Mouse (Mus musculus) colon, adult 2 months (tissue): ENCODE data around the gene Dnajb7. TPM values are rescaled to one million over a fixed set of nuclear protein-coding genes. Genes with fewer than 3 reads are reported as not detected.

ENCODE experiments used
- polyA plus RNA-seq: library from polyadenylated mRNA; depleted of rRNA; stranded (reverse); fragments of >200 nt; gene quantifications from 2 replicates; pipeline ENCODE4 v1.2.3, GENCODE M21; 2012; rRNA removed

Dnajb7 gene
- 0.08 TPM in 2 replicates for polyA plus RNA-seq

DNA sequence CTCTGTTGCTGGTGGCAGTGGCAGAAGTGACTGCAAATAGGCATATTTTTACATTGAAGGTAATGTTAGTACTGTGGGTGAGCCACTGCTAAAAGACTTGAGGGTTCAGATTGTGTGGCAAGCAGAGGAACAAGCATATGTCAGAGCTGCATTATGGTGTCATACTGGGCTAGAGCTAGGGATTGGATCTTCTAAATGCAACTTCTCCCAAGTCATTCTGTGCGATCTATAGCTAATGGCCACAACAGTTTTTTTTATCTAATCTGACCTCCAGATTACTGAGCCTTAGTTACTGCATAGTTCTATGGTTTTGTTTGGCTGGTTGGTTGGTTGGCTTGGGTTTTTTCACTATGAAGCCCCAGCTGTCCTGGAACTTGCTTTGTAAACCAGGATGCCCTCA lies at the start of gene Dnajb7:
Gene Dnajb7 (minus strand): TSS at position 101 of the 400 bp plus-strand sequence.

DNA sequence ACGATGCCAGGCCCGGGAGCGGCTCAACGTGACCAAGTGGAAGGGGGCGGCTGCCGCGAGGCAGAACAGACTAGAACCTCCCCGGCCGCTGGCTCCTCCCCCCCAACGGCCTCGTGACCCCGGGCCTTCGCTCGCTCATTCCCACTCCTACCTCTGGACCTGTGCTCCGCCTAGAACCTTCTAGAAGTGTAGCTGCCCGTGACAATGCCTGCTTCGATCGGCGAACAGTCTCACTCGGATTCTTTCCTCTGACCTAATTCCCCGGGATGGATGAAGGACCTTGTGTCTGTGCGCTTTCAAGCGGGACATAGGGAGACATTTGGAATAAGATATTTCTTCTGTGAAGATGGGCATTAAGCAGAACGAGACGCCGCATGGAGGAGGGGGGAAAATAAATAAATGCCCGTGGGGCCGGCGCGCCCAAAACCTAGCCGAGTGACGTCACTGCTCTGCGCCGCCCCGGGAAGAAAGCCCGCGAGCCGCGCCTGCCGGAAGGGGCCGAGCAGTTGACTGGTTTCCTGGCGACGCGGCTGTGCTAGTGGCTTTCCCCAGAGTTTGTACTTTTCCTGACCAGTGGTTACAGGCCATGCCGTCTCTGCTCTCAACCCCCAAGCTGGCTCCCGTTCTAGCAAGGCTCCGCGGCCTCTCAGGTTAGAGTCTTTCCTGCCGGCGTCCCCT lies 8.3 kb downstream of the Dnajb7 start, which contains the start of the genes St13 and Xpnpep3:
Gene St13 (minus strand): TSS at position 440 of the 678 bp plus-strand sequence.
Gene Xpnpep3 (plus strand): TSS at position 501 of the 678 bp plus-strand sequence.

GRCm38 (mm10) chr15:81360345-81361021 lies 47.6 kb downstream of the Dnajb7 start, which contains the start of gene Slc25a17:
Gene Slc25a17, minus strand, starts transcription at chr15:81360812.

Other genes starting within 250 kb of the Dnajb7 start
- gene Mrtfa, start 217.5 kb downstream of the Dnajb7 start, polyA plus RNA-seq, result 32.6 and 38.4 TPM in 2 replicates
- gene Mchr1, start 172.8 kb downstream of the Dnajb7 start, polyA plus RNA-seq, result 1.9 and 2.4 TPM in 2 replicates
- gene Slc25a17, start 47.5 kb downstream of the Dnajb7 start, polyA plus RNA-seq, result 16.3 and 18.6 TPM in 2 replicates
- 11.1 and 17.4 TPM in 2 replicates for gene St13, start 8.2 kb downstream of the Dnajb7 start, polyA plus RNA-seq
- gene Xpnpep3, start 8.2 kb downstream of the Dnajb7 start, polyA plus RNA-seq, result 4.1 and 6.1 TPM in 2 replicates
- 38.2 and 45.9 TPM in 2 replicates for gene Rbx1, start 58.0 kb upstream of the Dnajb7 start, polyA plus RNA-seq
- gene Ep300, start 177.1 kb upstream of the Dnajb7 start, polyA plus RNA-seq, result 19.8 and 28.3 TPM in 2 replicates